In the genomic region with DNA sequence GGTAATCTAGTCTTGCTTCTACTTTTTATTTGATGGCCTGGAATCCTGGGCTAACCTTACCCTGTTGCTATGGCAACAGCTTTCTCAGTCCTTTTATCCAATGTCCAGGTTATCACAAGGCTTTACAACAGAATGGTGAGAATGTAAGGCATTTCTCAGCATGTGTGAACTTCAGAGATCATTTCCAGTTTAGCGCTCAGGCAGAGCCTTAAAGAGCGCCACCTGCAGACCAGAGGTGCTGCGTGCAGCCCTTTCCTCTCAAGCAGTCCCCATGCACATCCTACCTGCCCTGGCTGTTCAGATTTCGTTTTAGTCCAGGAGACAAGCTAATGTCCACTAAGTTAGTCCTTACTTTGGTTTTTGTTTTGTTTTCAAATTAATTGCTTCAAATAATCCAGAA, we compare ENCODE assay signal across 11 mouse cellular contexts. TPM values are rescaled to one million over a fixed set of nuclear protein-coding genes. Genes with fewer than 3 reads are reported as not detected.
DNase-seq lines count a peak whose midpoint lies in the region; ATAC-seq lines count a peak whose summit lies in the region.
"Had no signal": no experiment of that assay in that cellular context is flagged by ENCODE, and none has a peak within 500 bp of the region (broad histone marks: within the 10 kb centered on the region; RNA-seq: fewer than 3 reads in every experiment).

No protein-coding gene starts in this region.

- 21% methylated on average over 4 of the region's 4 CpGs for WGBS in hindbrain, embryonic 11.5 days
- 23% methylated on average over 4 of the region's 4 CpGs for WGBS in hindbrain, embryonic 13.5 days
- WGBS in intestine, embryonic 16.5 days, result 27% methylated on average over 4 of the region's 4 CpGs

- no peaks in the 10 kb centered on the region for H3K4me1 ChIP-seq in hindbrain, embryonic 11.5 days (replicated peaks; ENCODE audit: control insufficient read depth, insufficient read depth, low read length)
- no peaks in the 10 kb centered on the region for H3K4me1 ChIP-seq in hindbrain, embryonic 13.5 days (replicated peaks)
- H3K4me1 ChIP-seq in intestine, embryonic 16.5 days (ENCODE audit: control insufficient read depth, insufficient read depth, low read length), result 0 out of 2 replicates have a peak, but pooled peaks cover 6% of the 10 kb centered on the region
- H3K4me1 ChIP-seq: liver, embryonic 15.5 days; stomach, embryonic 15.5 days had no signal

- ATAC-seq in hindbrain, embryonic 11.5 days (ENCODE audit: low FRiP score), result no peak
- no peak for ATAC-seq in hindbrain, embryonic 13.5 days (ENCODE audit: low FRiP score)
- ATAC-seq in intestine, embryonic 16.5 days, result no peak

- DNase-seq in hindbrain, embryonic 11.5 days (ENCODE audit: low spot score), result peak; percentile 56
- peak; percentile 56 for DNase-seq in CD4-positive helper T cell, adult 2 months (ENCODE audit: low read depth, low spot score)
- peak; percentile 36 for DNase-seq in WW6 (ENCODE audit: low read depth, low spot score)
- DNase-seq in embryo, embryonic 9.5 days (ENCODE audit: extremely low spot score), result peak; percentile 43
- DNase-seq in natural killer cell, adult 2 months (ENCODE audit: low spot score in 2 of 2), result peak; percentile 12 to 46
- no peak for DNase-seq in layer of hippocampus, postnatal 10 days (ENCODE audit: low spot score in 2 of 2)

- H3K36me3 ChIP-seq in hindbrain, embryonic 11.5 days (ENCODE audit: control insufficient read depth, insufficient read depth, low read length), result no peaks in the 10 kb centered on the region
- H3K36me3 ChIP-seq in hindbrain, embryonic 13.5 days, result no peaks in the 10 kb centered on the region
- no peaks in the 10 kb centered on the region for H3K36me3 ChIP-seq in intestine, embryonic 16.5 days (ENCODE audit: control insufficient read depth, insufficient read depth, low read length)
- H3K36me3 ChIP-seq: liver, embryonic 15.5 days; stomach, embryonic 15.5 days had no signal

- no peak overlapping the region for H3K4me2 ChIP-seq in hindbrain, embryonic 11.5 days (replicated peaks; ENCODE audit: low read depth, low read length)
- no peak overlapping the region for H3K4me2 ChIP-seq in hindbrain, embryonic 13.5 days
- H3K4me2 ChIP-seq in intestine, embryonic 16.5 days (ENCODE audit: low read depth, low read length), result no peak overlapping the region
- H3K4me2 ChIP-seq: liver, embryonic 15.5 days; stomach, embryonic 15.5 days had no signal

- no peak overlapping the region for H3K4me3 ChIP-seq in hindbrain, embryonic 11.5 days (ENCODE audit: low read depth, low read length)
- no peak overlapping the region for H3K4me3 ChIP-seq in hindbrain, embryonic 13.5 days
- no peak overlapping the region for H3K4me3 ChIP-seq in intestine, embryonic 16.5 days (ENCODE audit: low read length)
- H3K4me3 ChIP-seq: erythroblast, embryonic 14.5 days; liver, embryonic 15.5 days; stomach, embryonic 15.5 days had no signal

- H3K27me3 ChIP-seq in hindbrain, embryonic 11.5 days (ENCODE audit: control insufficient read depth, insufficient read depth, low read length), result no peaks in the 10 kb centered on the region
- H3K27me3 ChIP-seq in hindbrain, embryonic 13.5 days, result no peaks in the 10 kb centered on the region
- H3K27me3 ChIP-seq in intestine, embryonic 16.5 days (replicated peaks; ENCODE audit: control insufficient read depth, insufficient read depth, low read length), result no peaks in the 10 kb centered on the region
- H3K27me3 ChIP-seq: liver, embryonic 15.5 days; stomach, embryonic 15.5 days had no signal

- no peaks in the 10 kb centered on the region for H3K9me3 ChIP-seq in hindbrain, embryonic 11.5 days (ENCODE audit: control insufficient read depth, low read length)
- no peaks in the 10 kb centered on the region for H3K9me3 ChIP-seq in hindbrain, embryonic 13.5 days
- no peaks in the 10 kb centered on the region for H3K9me3 ChIP-seq in intestine, embryonic 16.5 days (ENCODE audit: control insufficient read depth, low read length)
- H3K9me3 ChIP-seq: liver, embryonic 15.5 days; stomach, embryonic 15.5 days had no signal

- H3K9ac ChIP-seq in hindbrain, embryonic 11.5 days (ENCODE audit: low read depth, low read length), result no peak overlapping the region
- no peak overlapping the region for H3K9ac ChIP-seq in hindbrain, embryonic 13.5 days
- no peak overlapping the region for H3K9ac ChIP-seq in intestine, embryonic 16.5 days (ENCODE audit: low read depth, low read length)
- H3K9ac ChIP-seq: liver, embryonic 15.5 days; stomach, embryonic 15.5 days had no signal

- no peak overlapping the region for H3K27ac ChIP-seq in hindbrain, embryonic 11.5 days (ENCODE audit: low read depth, low read length)
- H3K27ac ChIP-seq in hindbrain, embryonic 13.5 days, result no peak overlapping the region
- H3K27ac ChIP-seq in intestine, embryonic 16.5 days (ENCODE audit: low read length), result no peak overlapping the region
- H3K27ac ChIP-seq: liver, embryonic 15.5 days; stomach, embryonic 15.5 days had no signal

RNA-seq across cellular contexts. Expression of a gene that starts 46.8 kb away (rescaled TPM):
- polyA plus RNA-seq in hindbrain, embryonic 11.5 days (2014; fragmentation: Nextera tagmentation; extraction: Ambion mirVana), result 0.17 and 0.26 TPM in 2 replicates
- polyA plus RNA-seq in hindbrain, embryonic 13.5 days (2015; fragmentation: Nextera tagmentation; extraction: Ambion mirVana), result 0.28 and 0.38 TPM in 2 replicates
- total RNA-seq in layer of hippocampus, postnatal 10 days (2021), result under 1 TPM; 0.18 TPM
- 0.04 and 0.05 TPM in 2 replicates for polyA plus RNA-seq in intestine, embryonic 16.5 days (2015; fragmentation: Nextera tagmentation; extraction: Ambion mirVana)
- polyA plus RNA-seq: erythroblast, embryonic 14.5 days had no signal

Comparison
In these comparisons a context has a peak if more than half of its experiments do, and no peak if none do; other contexts are left out.
1. DNase-seq: peak in hindbrain, embryonic 11.5 days (single experiment), CD4-positive helper T cell, adult 2 months (single experiment), WW6 (single experiment), embryo, embryonic 9.5 days (single experiment) and natural killer cell, adult 2 months (2 of 2); none in layer of hippocampus, postnatal 10 days (0 of 2).